In genomic region chr10:128058184-128058583, GRCm38 (mm10) we compare ENCODE assay signal across 8 mouse cellular contexts. TPM values are rescaled to one million over a fixed set of nuclear protein-coding genes. Genes with fewer than 3 reads are reported as not detected.
DNase-seq lines count a peak whose midpoint lies in the region; ATAC-seq and TF ChIP-seq lines count a peak whose summit lies in the region.

No protein-coding gene starts in this region.

- H3K9ac ChIP-seq in embryonic facial prominence, embryonic 15.5 days, result peak overlapping the region; percentile 91
- H3K9ac ChIP-seq in neural tube, embryonic 14.5 days (replicated peaks; ENCODE audit: low read depth, low read length), result peak overlapping the region; percentile 81

- no peak for DNase-seq in left cerebral cortex, adult 2 months (ENCODE audit: extremely low spot score in 1 of 2, low spot score in 2 of 2)
- no peak for DNase-seq in left cerebral cortex, adult 18-20 months (ENCODE audit: low spot score in 2 of 2)
- no peak for DNase-seq in limb, embryonic 10.5 days (ENCODE audit: low spot score)
- DNase-seq in adrenal gland, adult (ENCODE audit: inconsistent age in 2 of 2, low spot score in 1 of 2), result no peak
- DNase-seq in adrenal gland, adult 2 months, result no peak
- DNase-seq in kidney, adult 18-20 months, result no peak

- intact Hi-C loops in left cerebral cortex, adult 2 months (cut with DNase I), result loop anchor here (1.0 kb wide), 1 partner anchor 23 kb away; the partner anchor contains the start of gene Naca

- WGBS in embryonic facial prominence, embryonic 15.5 days, result under 1% methylated on average over 18 of the region's 18 CpGs
- 2% methylated on average over 18 of the region's 18 CpGs for WGBS in limb, embryonic 10.5 days
- WGBS in neural tube, embryonic 14.5 days, result under 1% methylated on average over 18 of the region's 18 CpGs

- ATAC-seq in embryonic facial prominence, embryonic 15.5 days (ENCODE audit: insufficient number of reproducible peaks, low FRiP score, low TSS enrichment, low read depth), result peak; percentile 21
- no peak; the same call in 1 of the 2 replicates for ATAC-seq in neural tube, embryonic 14.5 days (ENCODE audit: low read depth)

- no peaks in the 10 kb centered on the region for H3K9me3 ChIP-seq in embryonic facial prominence, embryonic 15.5 days (replicated peaks)
- H3K9me3 ChIP-seq in limb, embryonic 10.5 days (replicated peaks), result no peaks in the 10 kb centered on the region
- H3K9me3 ChIP-seq in neural tube, embryonic 14.5 days (ENCODE audit: control insufficient read depth, low read length), result no peaks in the 10 kb centered on the region

- no peaks in the 10 kb centered on the region for H3K27me3 ChIP-seq in embryonic facial prominence, embryonic 15.5 days
- no peaks in the 10 kb centered on the region for H3K27me3 ChIP-seq in limb, embryonic 10.5 days (ENCODE audit: low read depth, poor library complexity, severe bottlenecking)
- H3K27me3 ChIP-seq in neural tube, embryonic 14.5 days (ENCODE audit: control insufficient read depth, insufficient read depth, low read length), result no peaks in the 10 kb centered on the region

- peak overlapping the region; percentile 62 for H3K4me3 ChIP-seq in left cerebral cortex, adult 2 months
- peak overlapping the region; percentile 86 for H3K4me3 ChIP-seq in embryonic facial prominence, embryonic 15.5 days (replicated peaks)
- peak overlapping the region; percentile 94 for H3K4me3 ChIP-seq in limb, embryonic 10.5 days
- peak overlapping the region; percentile 87 for H3K4me3 ChIP-seq in neural tube, embryonic 14.5 days (ENCODE audit: low read depth, low read length)

- H3K4me2 ChIP-seq in embryonic facial prominence, embryonic 15.5 days (replicated peaks), result peak overlapping the region; percentile 78
- peak overlapping the region; percentile 96 for H3K4me2 ChIP-seq in neural tube, embryonic 14.5 days (ENCODE audit: low read depth, low read length)

- peaks cover 11% of the 10 kb centered on the region for H3K36me3 ChIP-seq in embryonic facial prominence, embryonic 15.5 days
- H3K36me3 ChIP-seq in limb, embryonic 10.5 days, result peaks cover 26% of the 10 kb centered on the region
- H3K36me3 ChIP-seq in neural tube, embryonic 14.5 days (ENCODE audit: control insufficient read depth, insufficient read depth, low read length), result no peaks in the 10 kb centered on the region

- H3K27ac ChIP-seq in left cerebral cortex, adult 2 months, result peak overlapping the region; percentile 92
- peak overlapping the region; percentile 97 for H3K27ac ChIP-seq in embryonic facial prominence, embryonic 15.5 days (replicated peaks)
- H3K27ac ChIP-seq in limb, embryonic 10.5 days, result peak overlapping the region; percentile 99
- H3K27ac ChIP-seq in neural tube, embryonic 14.5 days (ENCODE audit: low read depth, low read length), result peak overlapping the region; percentile 98

- TF ChIP-seq CTCF in left cerebral cortex, adult 2 months (IDR thresholded peaks at IDR 0.05), result no peak; the same call in none of the 2 replicates

- H3K4me1 ChIP-seq in embryonic facial prominence, embryonic 15.5 days, result peaks cover 22% of the 10 kb centered on the region
- peaks cover 28% of the 10 kb centered on the region for H3K4me1 ChIP-seq in limb, embryonic 10.5 days
- H3K4me1 ChIP-seq in neural tube, embryonic 14.5 days (ENCODE audit: control insufficient read depth, insufficient read depth, low read length), result peaks cover 16% of the 10 kb centered on the region

RNA-seq across cellular contexts. Expression of gene Ptges3, which starts 0.6 kb away (rescaled TPM):
- 100 to 1,000 TPM; 121 to 123 TPM for total RNA-seq in left cerebral cortex, adult 2 months (2021)
- 100 to 1,000 TPM; 137 to 142 TPM for total RNA-seq in left cerebral cortex, adult 18-20 months (2021)
- 453 and 461 TPM in 2 replicates for polyA plus RNA-seq in embryonic facial prominence, embryonic 15.5 days (2015; fragmentation: Nextera tagmentation; extraction: Ambion mirVana)
- polyA plus RNA-seq in limb, embryonic 10.5 days (2016; fragmentation: Nextera tagmentation; extraction: Ambion mirVana), result 668 and 708 TPM in 2 replicates
- 381 and 396 TPM in 2 replicates for polyA plus RNA-seq in neural tube, embryonic 14.5 days (2014; fragmentation: Nextera tagmentation; extraction: Ambion mirVana)
- total RNA-seq in adrenal gland, adult 2 months (2021), result 100 to 1,000 TPM; 179 to 195 TPM
- polyA plus RNA-seq in adrenal gland, adult 2 months (2012; rRNA removed), result 124 and 151 TPM in 2 replicates

RNA-seq across cellular contexts. Expression of gene Naca, which starts 22.8 kb away (rescaled TPM):
- total RNA-seq in left cerebral cortex, adult 2 months (2021), result 100 to 1,000 TPM; 310 to 314 TPM
- 100 to 1,000 TPM; 337 to 359 TPM for total RNA-seq in left cerebral cortex, adult 18-20 months (2021)
- polyA plus RNA-seq in embryonic facial prominence, embryonic 15.5 days (2015; fragmentation: Nextera tagmentation; extraction: Ambion mirVana), result 690 and 754 TPM in 2 replicates
- polyA plus RNA-seq in limb, embryonic 10.5 days (2016; fragmentation: Nextera tagmentation; extraction: Ambion mirVana), result 898 and 1,037 TPM in 2 replicates
- 537 and 552 TPM in 2 replicates for polyA plus RNA-seq in neural tube, embryonic 14.5 days (2014; fragmentation: Nextera tagmentation; extraction: Ambion mirVana)
- total RNA-seq in adrenal gland, adult 2 months (2021), result 100 to 1,000 TPM; 607 to 630 TPM
- polyA plus RNA-seq in adrenal gland, adult 2 months (2012; rRNA removed), result 178 and 209 TPM in 2 replicates

RNA-seq across cellular contexts. Expression of gene Atp5b, which starts 24.9 kb away (rescaled TPM):
- total RNA-seq in left cerebral cortex, adult 2 months (2021), result 1,000 to 10,000 TPM; 1,628 to 1,633 TPM
- total RNA-seq in left cerebral cortex, adult 18-20 months (2021), result 1,000 to 10,000 TPM; 1,718 to 1,797 TPM
- polyA plus RNA-seq in embryonic facial prominence, embryonic 15.5 days (2015; fragmentation: Nextera tagmentation; extraction: Ambion mirVana), result 1,910 and 2,016 TPM in 2 replicates
- 2,336 and 2,543 TPM in 2 replicates for polyA plus RNA-seq in limb, embryonic 10.5 days (2016; fragmentation: Nextera tagmentation; extraction: Ambion mirVana)
- 2,213 and 2,273 TPM in 2 replicates for polyA plus RNA-seq in neural tube, embryonic 14.5 days (2014; fragmentation: Nextera tagmentation; extraction: Ambion mirVana)
- total RNA-seq in adrenal gland, adult 2 months (2021), result 1,000 to 10,000 TPM; 2,694 to 3,346 TPM
- 7,039 and 9,498 TPM in 2 replicates for polyA plus RNA-seq in adrenal gland, adult 2 months (2012; rRNA removed)

RNA-seq across cellular contexts. Expression of gene Baz2a, which starts 33.2 kb away (rescaled TPM):
- total RNA-seq in left cerebral cortex, adult 2 months (2021), result 10 to 100 TPM; 42.2 to 45.1 TPM
- 10 to 100 TPM; 40.3 to 40.4 TPM for total RNA-seq in left cerebral cortex, adult 18-20 months (2021)
- 11.0 and 12.2 TPM in 2 replicates for polyA plus RNA-seq in embryonic facial prominence, embryonic 15.5 days (2015; fragmentation: Nextera tagmentation; extraction: Ambion mirVana)
- polyA plus RNA-seq in limb, embryonic 10.5 days (2016; fragmentation: Nextera tagmentation; extraction: Ambion mirVana), result 12.3 and 14.4 TPM in 2 replicates
- 15.8 and 20.9 TPM in 2 replicates for polyA plus RNA-seq in neural tube, embryonic 14.5 days (2014; fragmentation: Nextera tagmentation; extraction: Ambion mirVana)
- total RNA-seq in adrenal gland, adult 2 months (2021), result 10 to 100 TPM; 40.8 to 49.6 TPM
- polyA plus RNA-seq in adrenal gland, adult 2 months (2012; rRNA removed), result 24.5 and 31.6 TPM in 2 replicates

RNA-seq across cellular contexts. Expression of gene Prim1, which starts 43.2 kb away (rescaled TPM):
- 1 to 10 TPM; 7.9 to 8.1 TPM for total RNA-seq in left cerebral cortex, adult 2 months (2021)
- total RNA-seq in left cerebral cortex, adult 18-20 months (2021), result 1 to 10 TPM; 8.9 to 9.1 TPM
- 65.6 and 68.6 TPM in 2 replicates for polyA plus RNA-seq in embryonic facial prominence, embryonic 15.5 days (2015; fragmentation: Nextera tagmentation; extraction: Ambion mirVana)
- polyA plus RNA-seq in limb, embryonic 10.5 days (2016; fragmentation: Nextera tagmentation; extraction: Ambion mirVana), result 99.0 and 109 TPM in 2 replicates
- 32.5 and 38.7 TPM in 2 replicates for polyA plus RNA-seq in neural tube, embryonic 14.5 days (2014; fragmentation: Nextera tagmentation; extraction: Ambion mirVana)
- 1 to 10 TPM; 2.3 to 4.4 TPM for total RNA-seq in adrenal gland, adult 2 months (2021)
- 0.26 and 0.56 TPM in 2 replicates for polyA plus RNA-seq in adrenal gland, adult 2 months (2012; rRNA removed)
